Mouse (Mus musculus) right cerebral cortex, postnatal 14 days (tissue): ENCODE data around the gene Col6a2.

Source experiments
- DNase-seq: peaks from one replicate; pipeline ENCODE4 v3.0.0; 2022

Gene Col6a2

DNA sequence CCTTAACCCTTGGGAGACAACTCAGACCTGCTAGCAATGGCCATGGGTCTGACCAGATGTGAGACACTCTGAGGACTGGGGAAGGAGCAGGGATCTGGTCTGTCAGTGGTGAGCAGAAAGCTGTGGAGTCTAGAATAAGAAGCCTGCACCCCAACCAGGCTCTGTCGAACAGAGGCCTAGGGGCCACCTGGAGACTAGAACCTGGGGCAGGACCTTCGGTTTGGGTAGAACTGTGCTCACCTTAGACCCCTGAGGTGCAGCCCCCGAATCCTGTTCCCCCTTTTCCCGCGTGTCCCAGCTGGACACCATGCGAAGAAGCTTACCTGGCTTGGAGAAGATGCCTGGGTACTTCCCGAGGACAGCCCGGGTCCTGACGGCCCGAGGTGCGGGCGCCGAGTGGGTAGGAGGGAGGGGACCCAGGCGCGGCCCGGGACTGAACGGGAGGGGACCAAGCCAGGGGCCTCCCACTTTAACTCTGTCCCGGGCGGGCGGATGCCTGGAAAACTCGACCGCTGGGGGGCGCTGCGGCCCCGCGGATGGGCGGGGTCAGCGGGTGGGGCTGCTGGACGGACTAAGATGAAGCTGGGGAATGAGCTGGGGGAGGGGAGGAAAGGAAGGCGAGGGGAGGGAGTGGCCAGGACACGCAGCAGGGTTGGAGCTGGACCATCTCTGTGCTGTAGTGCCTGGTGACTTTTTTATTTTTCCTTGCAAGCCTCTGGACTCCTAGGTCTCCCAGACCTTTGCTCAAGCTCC, at the start of gene Col6a2:
Gene Col6a2 (minus strand): TSS at position 703 of the 753 bp plus-strand sequence.
- DNase-seq = peak; percentile 78

GRCm38 (mm10) chr10:76671939-76672338, 48.5 kb upstream of the Col6a2 start:
- DNase-seq = no peak

DNA sequence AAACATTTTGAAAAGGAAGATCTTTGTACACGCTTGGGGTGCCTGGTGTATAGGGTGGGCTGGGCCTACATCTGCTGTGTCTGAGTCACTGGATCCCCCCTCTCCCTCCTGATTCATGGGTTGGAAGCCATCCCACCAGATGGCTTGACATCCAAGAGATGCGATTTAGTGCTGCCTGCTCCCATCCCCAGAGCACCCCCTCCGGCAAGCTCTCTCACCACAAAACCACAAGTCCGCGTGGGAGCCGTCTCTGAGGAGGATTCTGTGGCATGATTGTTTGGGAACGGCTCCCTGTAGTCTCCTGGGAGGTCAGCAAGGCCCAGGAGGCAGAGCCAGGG, 45.5 kb upstream of the Col6a2 start:
- peak; percentile 43 for DNase-seq

- no peak for DNase-seq
Observed at GRCm38 (mm10) chr10:76668261-76668946, 45.0 kb upstream of the Col6a2 start.

- DNase-seq = no peak
Observed at GRCm38 (mm10) chr10:76667197-76667805, 43.9 kb upstream of the Col6a2 start.

- no peak for DNase-seq
Observed at GRCm38 (mm10) chr10:76665551-76665950, 42.1 kb upstream of the Col6a2 start.

- no peak for DNase-seq
Observed at GRCm38 (mm10) chr10:76664156-76665115, 41.0 kb upstream of the Col6a2 start.

GRCm38 (mm10) chr10:76653345-76654336, 30.2 kb upstream of the Col6a2 start:
- no peak for DNase-seq

DNA sequence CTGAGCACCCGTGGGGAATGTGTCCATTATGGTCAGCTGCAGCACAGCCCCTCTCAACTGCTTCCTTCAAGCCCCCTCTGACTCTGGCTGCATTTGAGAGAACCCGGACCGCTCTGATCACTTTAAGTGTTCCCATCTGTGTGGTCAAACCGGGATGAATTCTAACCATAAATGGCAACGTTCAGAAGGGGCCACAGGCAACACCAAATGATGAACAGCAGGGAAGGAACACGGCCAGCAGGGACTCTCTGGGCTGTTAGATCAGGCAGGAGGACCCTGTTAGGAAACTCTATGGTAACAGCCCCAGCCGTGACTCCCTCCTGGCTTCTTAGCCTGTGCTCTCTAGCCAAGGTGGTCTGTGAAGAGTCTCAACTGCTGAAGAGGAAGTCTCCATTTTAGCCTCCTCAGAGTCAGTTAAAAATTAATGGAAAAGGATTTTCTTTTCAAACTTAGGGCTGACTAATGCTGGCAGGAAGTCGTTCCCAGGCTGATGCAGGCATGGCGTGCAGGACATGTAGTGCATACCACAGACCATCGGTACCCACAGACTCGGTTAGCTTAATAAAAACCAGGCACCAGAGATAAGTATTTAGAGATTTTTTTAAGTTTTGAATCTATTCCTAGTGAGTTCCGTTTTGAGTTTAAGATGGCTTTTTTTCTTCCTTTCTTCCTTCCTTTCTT, 27.4 kb upstream of the Col6a2 start:
- DNase-seq = no peak

GRCm38 (mm10) chr10:76648738-76649137, 25.3 kb upstream of the Col6a2 start:
- DNase-seq = no peak

GRCm38 (mm10) chr10:76647390-76647789, 24.0 kb upstream of the Col6a2 start:
- DNase-seq = no peak

GRCm38 (mm10) chr10:76645686-76646085, 22.3 kb upstream of the Col6a2 start:
- DNase-seq = no peak

DNA sequence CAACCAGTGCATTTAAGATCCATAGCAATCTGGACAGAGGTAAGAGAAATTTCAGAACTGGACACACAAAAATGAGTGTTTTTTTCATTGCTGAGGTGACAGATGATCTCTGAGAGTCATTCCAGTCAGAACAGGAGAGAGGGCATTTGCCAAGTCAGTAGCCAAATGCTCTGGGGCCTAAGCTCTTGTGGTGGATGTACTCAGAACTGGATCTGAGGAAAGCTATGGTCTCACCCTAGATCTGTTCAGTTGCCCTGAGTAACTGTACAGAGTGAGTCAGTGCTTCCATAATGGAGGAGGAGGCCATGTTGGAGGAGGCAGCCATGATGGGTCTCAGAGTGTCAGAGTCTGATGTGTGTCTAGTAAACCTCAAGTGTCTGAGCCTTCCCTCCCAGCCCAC, 21.6 kb upstream of the Col6a2 start:
- no peak for DNase-seq

DNA sequence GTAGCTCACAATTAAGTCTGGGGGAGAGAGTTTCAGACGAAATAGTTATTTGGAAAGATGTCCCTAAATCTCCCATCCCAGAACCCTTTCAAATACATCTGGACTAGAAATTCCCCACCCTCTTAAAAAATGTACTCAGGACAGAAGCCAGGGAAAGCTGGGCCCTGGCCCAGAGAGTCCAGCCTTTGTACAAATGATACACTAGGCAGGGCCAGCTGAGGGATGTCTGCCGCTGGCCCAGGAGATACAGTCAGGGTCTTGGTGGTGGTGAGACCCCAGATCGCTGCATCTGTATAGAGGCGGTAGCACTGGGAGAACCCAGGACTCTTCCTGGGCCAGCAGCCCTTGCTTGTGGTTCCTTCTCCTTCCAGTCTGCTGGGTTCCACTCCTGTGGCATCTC, 20.6 kb upstream of the Col6a2 start:
- no peak for DNase-seq

GRCm38 (mm10) chr10:76643446-76643845, 20.0 kb upstream of the Col6a2 start:
- DNase-seq = no peak

GRCm38 (mm10) chr10:76642628-76643434, 19.4 kb upstream of the Col6a2 start:
- DNase-seq = peak; percentile 32

- no peak for DNase-seq
Observed at GRCm38 (mm10) chr10:76641894-76642627, 18.6 kb upstream of the Col6a2 start.

DNA sequence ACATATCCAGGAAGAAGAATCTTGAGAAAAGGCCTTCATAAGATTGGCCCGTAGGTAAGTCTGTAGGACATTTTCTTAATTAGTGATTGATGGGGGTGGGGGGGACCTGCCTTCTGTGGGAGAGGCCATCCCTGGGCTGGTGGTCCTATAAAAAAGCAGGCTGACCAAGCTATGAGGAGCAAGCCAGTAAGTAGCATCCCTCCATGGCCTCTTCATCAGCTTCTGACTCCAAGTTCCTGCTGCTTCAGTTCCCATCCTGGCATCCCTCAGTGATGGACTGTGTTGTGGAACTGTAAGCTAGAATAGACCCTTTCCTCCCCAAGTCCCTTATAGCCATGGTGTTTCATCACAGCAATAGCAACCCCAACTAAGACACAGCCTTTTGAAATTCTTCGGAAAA, 16.5 kb upstream of the Col6a2 start:
- DNase-seq = no peak

DNA sequence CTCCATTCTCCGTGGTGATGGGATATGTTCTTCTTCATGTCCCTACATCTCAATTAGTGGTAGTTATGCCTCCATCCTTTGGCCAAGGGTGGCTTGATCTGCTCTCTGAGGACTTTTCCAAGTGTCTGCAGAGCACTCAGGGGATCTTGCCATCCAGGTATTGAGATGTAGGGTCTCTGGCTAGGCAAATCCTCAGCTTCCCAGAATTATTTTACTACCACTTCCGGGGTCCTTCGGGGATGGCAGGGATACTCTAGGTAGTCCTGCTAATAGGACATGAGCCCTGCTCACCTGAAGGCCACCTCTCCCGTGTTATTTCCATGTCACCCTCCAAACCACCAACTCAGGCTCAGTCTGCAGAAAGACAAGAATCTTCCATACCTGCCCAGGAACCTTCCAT, 13.2 kb upstream of the Col6a2 start:
- DNase-seq = no peak
